Mouse (Mus musculus) forebrain, embryonic 10.5 days (tissue): ENCODE measurements at regions not wholly inside any gene's neighbourhood (a gene's known extent, or its start where the extent isn't known, plus 50 kb on each side); places are given as distances from the start of the nearest gene placed in this dataset.
"Not testable (repeated sequence)": the region's sequence is repeated elsewhere in the genome, so short reads cannot be mapped to it uniquely, and the experiment has no call there.

Experiments used
- DNase-seq: peaks from one replicate; pipeline ENCODE4 v3.0.0-alpha.2; 2017; ENCODE audit warnings: low spot score; ENCODE audit errors: extremely low spot score
- H3K27ac ChIP-seq: fragments of 300-500 bp; sonication (generic); 2 replicates; pipeline ENCODE4 v1.5.1; 2016; ENCODE audit warnings: mild to moderate bottlenecking
- H3K27me3 ChIP-seq: fragments of 300-500 bp; sonication (generic); 2 replicates; pipeline ENCODE4 v1.6.1; 2016; ENCODE audit warnings: mild to moderate bottlenecking; ENCODE audit not compliant: poor library complexity, severe bottlenecking
- H3K36me3 ChIP-seq: fragments of 300-500 bp; sonication (generic); replicated peaks from 2 replicates; pipeline ENCODE4 v1.6.1; 2016; ENCODE audit warnings: mild to moderate bottlenecking, moderate library complexity
- H3K4me1 ChIP-seq: fragments of 300-500 bp; sonication (generic); 2 replicates; pipeline ENCODE4 v1.6.1; 2016
- H3K4me3 ChIP-seq: fragments of 300-500 bp; sonication (generic); 2 replicates; pipeline ENCODE4 v1.5.1; 2016; ENCODE audit warnings: mild to moderate bottlenecking, moderate library complexity
- H3K9me3 ChIP-seq: fragments of 300-500 bp; sonication (generic); 2 replicates; pipeline ENCODE4 v1.6.1; 2016; ENCODE audit warnings: mild to moderate bottlenecking, moderate library complexity
- WGBS: fragments of 180-500 bp; shearing (Covaris S2); methylation state at CpG from one replicate; pipeline ENCODE4 v1.1.7; 2016; 5-methylcytosine and 5-hydroxymethylcytosine counted together

DNA sequence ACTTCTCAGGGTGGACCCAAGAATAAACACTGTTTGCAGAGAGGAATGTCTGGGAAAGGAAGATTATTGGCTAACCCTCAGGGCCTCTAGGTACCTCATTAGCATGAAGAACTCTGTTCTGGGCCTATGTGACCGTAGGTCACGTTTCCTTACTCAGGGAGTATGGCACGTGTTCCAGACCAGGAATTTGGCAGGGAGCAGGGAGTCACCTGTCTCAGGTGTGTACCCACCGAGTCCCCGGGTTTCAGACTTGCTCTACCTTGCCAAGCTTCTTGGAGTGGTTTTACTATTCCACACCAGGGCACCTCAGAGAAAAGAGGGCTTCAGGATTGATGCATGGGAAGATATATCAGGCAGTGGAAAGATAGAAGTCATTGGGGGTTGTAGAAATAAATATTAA, 169.6 kb upstream of the Peli2 start:
- Histone ChIP-seq H3K4me1 (no peaks in the 10 kb centered on the region), H3K4me3 (no peak overlapping the region), H3K27me3 (no peaks in the 10 kb centered on the region), H3K27ac (no peak overlapping the region), H3K36me3 (no peaks in the 10 kb centered on the region), H3K9me3 (no peaks in the 10 kb centered on the region)
- WGBS = 86% methylated on average over 5 of the region's 5 CpGs
- DNase-seq = no peak

DNA sequence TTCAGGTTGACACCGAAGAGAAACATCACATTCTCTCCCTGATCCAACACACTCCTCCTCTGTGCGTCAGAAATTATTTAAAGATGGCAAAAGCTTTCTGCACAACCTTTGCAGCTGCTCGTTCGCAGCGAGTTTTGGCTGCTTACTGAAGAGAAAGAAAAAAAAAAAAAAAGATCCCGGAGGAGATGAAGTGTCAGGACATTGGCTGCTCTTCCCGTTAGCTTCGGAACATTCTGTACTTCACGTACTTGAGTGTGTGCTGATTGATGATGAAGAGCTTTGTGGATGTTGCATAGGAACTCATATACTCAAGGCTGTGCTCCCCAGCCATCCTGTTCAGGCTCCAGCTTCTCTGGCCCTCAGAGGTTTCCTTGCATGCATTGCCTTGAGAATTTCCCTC, 162.5 kb upstream of the Peli2 start:
- H3K36me3 ChIP-seq = no peaks in the 10 kb centered on the region
- 0 out of 2 replicates have a peak, but pooled peaks cover 6% of the 10 kb centered on the region for H3K4me1 ChIP-seq
- H3K4me3 ChIP-seq = no peak overlapping the region
- H3K9me3 ChIP-seq = no peaks in the 10 kb centered on the region
- DNase-seq = no peak
- no peak overlapping the region for H3K27ac ChIP-seq
- no peaks in the 10 kb centered on the region for H3K27me3 ChIP-seq
- WGBS = 95% methylated on average over 9 of the region's 9 CpGs

DNA sequence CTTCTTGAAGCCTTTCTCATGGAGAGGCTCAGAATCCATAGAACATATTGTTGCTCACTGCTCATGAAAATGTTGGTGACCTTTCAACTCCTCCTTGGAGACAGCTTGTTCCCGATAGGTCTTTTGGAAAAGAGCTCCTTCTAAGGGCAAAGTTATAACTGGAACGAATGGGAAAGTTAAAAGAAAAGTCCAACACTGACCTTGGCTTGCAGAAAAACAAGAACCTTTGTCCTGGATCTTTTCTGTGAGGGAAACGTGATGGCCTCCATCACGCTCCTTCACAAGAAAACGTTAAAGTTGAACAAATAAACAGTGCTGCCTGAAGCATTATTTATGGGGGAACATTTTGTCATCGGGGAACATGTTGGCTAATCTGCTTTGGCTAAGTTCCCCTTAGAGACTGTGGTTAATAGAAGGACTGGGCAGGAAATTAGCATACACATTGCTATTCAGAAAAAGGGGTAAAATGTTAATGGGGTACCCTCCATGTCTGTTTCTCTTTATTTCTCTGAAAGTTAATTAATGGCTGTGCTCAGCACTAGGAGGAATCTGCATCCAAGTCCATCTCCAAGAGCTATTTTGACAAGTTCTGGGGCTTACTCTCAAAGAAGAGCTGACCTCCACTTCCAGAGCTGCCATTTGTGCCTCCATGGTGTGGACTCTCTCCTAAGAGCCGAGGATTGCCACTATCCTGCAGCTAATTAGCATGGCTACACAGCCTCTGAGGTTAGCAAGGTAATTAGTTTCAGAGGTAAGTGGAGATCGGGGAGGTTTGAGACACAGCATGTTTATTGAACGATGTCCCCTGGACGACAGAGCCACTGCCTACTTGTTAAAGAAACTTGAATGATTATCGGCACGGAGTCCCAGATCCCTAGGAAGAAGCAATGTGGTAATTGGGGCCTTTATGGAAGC, 161.0 kb upstream of the Peli2 start:
- Histone ChIP-seq H3K9me3 (no peaks in the 10 kb centered on the region), H3K4me1 (0 out of 2 replicates have a peak, but pooled peaks cover 6% of the 10 kb centered on the region), H3K27ac (no peak overlapping the region), H3K4me3 (no peak overlapping the region), H3K27me3 (no peaks in the 10 kb centered on the region), H3K36me3 (no peaks in the 10 kb centered on the region)
- 69% methylated on average over 12 of the region's 12 CpGs for WGBS
- no peak for DNase-seq

DNA sequence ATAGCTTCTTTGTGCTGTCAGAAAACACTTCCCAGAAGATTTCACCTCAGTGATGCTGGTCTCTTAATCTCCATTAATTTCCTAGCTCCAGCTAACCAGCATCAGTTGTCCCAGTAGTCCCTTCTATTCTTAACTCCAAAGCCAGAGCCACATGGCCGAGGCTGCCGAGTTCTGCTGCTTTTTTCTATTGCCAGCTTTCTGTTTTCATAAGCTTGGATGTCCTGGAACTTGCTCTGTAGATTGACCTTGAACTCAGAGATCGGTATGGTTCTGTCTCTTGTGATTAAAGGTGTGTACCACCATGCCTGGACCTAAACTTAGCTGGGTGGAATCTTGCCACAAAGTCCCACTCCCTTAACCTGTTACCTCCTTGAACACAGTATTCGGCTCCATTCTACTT, 155.8 kb upstream of the Peli2 start:
- 89% methylated on average over 4 of the region's 4 CpGs for WGBS
- H3K4me1 ChIP-seq, H3K27ac ChIP-seq, H3K36me3 ChIP-seq, H3K9me3 ChIP-seq, H3K27me3 ChIP-seq, H3K4me3 ChIP-seq, DNase-seq: not testable (repeated sequence)

DNA sequence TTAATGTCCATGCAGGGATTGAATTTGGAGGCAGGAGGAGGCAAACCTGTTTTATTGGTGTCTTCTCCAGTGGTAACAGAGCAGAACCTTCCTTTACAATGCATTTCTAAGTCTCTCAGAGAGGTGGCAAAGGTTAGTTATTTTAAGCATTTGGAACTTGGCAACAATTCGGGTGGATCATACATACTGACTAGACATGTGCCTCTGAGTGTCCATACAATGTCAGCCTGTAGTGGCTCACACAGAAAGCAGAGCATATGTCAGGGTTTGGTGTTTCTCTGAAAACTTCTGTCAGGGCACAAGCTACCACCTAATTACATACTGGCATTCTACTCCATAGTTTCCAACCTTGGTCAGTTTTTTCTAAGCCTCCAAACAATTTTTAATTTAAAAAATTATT, 150.8 kb upstream of the Peli2 start:
- H3K27ac ChIP-seq = no peak overlapping the region
- WGBS = 80% methylated on average over 1 of the region's 1 CpGs
- H3K4me3 ChIP-seq = no peak overlapping the region
- no peak for DNase-seq
- no peaks in the 10 kb centered on the region for H3K27me3 ChIP-seq
- no peaks in the 10 kb centered on the region for H3K36me3 ChIP-seq
- peaks cover 3% of the 10 kb centered on the region; the same call in 1 of the 2 replicates for H3K9me3 ChIP-seq
- H3K4me1 ChIP-seq = no peaks in the 10 kb centered on the region

DNA sequence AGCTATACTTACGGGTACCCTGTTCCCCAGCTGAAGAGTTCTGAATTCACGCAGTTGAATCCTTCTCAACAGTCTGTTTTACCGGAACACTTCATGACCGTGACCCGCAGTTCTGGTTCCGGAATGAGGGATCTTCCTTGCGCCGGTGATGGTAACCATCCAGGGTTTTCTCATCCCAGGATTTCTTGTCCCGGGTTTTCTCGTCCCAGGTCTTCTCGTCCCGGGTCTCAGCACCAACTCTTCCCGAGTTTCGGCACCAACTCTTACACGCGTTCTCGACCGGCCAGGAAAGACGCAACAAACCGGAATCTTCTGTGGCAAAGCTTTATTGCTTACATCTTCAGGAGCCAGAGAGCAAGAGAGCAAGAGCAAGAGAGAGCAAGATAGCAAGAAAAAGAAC, 147.5 kb upstream of the Peli2 start:
- not testable (repeated sequence) for H3K27me3 ChIP-seq, DNase-seq, H3K36me3 ChIP-seq, H3K4me1 ChIP-seq, H3K27ac ChIP-seq, H3K9me3 ChIP-seq, H3K4me3 ChIP-seq
- 97% methylated on average over 20 of the region's 20 CpGs for WGBS

DNA sequence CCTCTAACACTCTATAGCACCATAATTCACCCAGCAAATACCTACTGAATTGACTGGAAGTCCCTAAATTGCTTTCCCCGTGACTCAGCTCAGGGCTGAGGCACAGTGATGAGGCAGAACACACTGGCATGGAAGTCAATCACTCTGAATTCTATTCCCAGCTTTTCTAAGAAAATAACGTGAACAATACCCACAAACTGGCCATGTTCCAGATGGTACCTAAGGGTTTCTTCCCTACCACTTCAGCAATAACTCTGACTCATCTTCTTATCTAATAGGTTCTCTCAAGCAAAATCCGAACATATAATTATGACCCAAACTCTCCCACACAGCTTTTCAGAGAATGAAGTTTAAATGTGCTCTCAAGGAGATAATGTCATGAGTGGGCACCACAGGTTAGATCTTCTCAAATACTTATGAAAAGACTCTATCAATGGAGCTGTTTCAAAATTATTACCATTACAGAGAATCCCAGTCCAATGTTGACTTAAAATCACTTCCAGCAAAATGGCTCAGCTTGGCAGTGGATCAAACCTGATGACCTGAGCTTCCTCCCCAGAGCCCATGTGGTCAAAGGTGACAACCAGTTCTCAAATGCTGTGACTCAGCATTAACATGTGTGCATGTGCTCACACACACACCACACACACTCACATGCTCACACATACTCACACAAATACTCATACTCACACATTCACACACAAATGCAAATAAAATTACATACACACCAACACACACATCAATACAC, 137.5 kb upstream of the Peli2 start:
- Histone ChIP-seq H3K27ac (no peak overlapping the region), H3K9me3 (peaks cover 4% of the 10 kb centered on the region; the same call in 1 of the 2 replicates), H3K4me1 (peaks cover 16% of the 10 kb centered on the region), H3K36me3 (no peaks in the 10 kb centered on the region), H3K4me3 (no peak overlapping the region), H3K27me3 (no peaks in the 10 kb centered on the region)
- 83% methylated on average over 3 of the region's 3 CpGs for WGBS
- no peak for DNase-seq

DNA sequence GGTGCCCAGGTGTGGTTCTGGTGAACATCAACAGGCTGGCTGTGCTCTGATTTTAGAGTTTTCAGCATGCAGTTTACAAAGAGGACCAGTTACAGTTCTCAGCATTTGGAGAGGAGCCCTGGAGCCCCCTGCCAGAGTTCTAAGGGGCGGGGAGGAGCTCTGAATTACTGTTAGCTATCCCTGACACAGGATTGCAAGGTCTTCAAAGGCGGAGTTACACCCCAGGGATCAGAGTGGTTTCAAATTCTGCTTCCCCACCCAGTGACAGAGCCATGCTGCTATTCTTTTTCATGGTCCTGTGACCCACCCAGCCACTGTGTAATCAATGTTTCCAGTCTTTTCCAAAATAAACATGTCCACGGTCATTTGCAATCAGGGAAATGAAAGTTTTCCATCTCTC, 134.1 kb upstream of the Peli2 start:
- no peak for DNase-seq
- peaks cover 23% of the 10 kb centered on the region for H3K4me1 ChIP-seq
- no peaks in the 10 kb centered on the region for H3K36me3 ChIP-seq
- 27% methylated on average over 3 of the region's 3 CpGs for WGBS
- no peak overlapping the region for H3K27ac ChIP-seq
- no peaks in the 10 kb centered on the region for H3K27me3 ChIP-seq
- no peak overlapping the region for H3K4me3 ChIP-seq
- H3K9me3 ChIP-seq = peaks cover 4% of the 10 kb centered on the region; the same call in 1 of the 2 replicates

DNA sequence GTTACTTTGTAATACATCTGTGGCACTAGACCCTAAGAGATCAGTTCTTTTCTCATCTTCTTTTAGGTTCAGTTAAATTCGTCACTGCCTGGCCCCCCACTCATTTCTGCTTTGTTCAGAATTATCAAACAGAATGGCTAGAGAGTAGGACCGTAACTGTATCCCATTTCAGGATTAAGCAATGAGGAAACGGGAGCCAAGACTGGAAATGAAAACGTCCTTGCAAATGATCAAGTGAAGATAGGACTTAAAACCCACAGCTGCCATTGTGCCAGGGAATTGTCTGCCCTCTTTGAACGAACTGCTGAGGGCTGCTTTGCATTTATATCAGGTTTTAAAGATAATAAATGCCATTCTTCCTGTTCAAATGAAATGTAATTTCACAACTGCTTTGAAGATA, 133.7 kb upstream of the Peli2 start:
- H3K9me3 ChIP-seq = peaks cover 4% of the 10 kb centered on the region; the same call in 1 of the 2 replicates
- WGBS = 28% methylated on average over 5 of the region's 5 CpGs
- no peak overlapping the region for H3K27ac ChIP-seq
- no peaks in the 10 kb centered on the region for H3K27me3 ChIP-seq
- DNase-seq = no peak
- no peak overlapping the region for H3K4me3 ChIP-seq
- H3K4me1 ChIP-seq = peaks cover 23% of the 10 kb centered on the region
- H3K36me3 ChIP-seq = no peaks in the 10 kb centered on the region

DNA sequence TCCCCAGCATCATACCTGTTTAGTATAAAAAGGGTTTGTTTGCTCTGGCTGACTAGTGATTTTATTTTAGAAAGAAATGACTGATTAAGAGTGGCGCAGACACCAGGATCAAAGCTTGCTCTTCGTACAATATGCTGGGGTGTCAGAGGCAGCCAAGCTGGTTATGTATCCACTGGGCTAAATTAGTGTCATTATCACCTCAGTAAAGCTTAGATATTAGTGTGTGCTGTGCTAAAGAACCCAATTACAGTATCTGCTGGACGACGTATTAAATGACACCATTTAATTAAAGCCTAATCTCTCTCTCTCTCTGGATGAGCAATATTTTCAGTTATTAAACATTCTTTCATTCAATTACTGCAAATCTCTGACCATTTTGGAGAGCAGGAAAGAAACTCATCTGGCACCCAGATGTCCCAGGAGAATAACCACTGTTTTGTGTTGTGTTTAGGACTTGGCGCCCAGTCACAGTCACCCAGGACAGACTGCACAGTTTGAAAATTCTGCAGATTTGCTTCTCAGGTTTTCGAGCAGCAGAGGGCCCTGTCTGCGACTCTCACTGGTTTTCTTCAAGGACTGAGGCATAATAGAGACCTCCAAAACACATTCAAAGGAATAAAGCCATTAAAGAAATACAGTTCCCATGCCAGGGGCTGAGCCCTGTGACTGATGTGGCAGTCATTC, 133.1 kb upstream of the Peli2 start:
- Histone ChIP-seq H3K9me3 (peaks cover 4% of the 10 kb centered on the region; the same call in 1 of the 2 replicates), H3K27me3 (no peaks in the 10 kb centered on the region), H3K36me3 (no peaks in the 10 kb centered on the region), H3K4me1 (peaks cover 23% of the 10 kb centered on the region), H3K27ac (no peak overlapping the region), H3K4me3 (no peak overlapping the region)
- WGBS = 72% methylated on average over 7 of the region's 7 CpGs
- DNase-seq = no peak

DNA sequence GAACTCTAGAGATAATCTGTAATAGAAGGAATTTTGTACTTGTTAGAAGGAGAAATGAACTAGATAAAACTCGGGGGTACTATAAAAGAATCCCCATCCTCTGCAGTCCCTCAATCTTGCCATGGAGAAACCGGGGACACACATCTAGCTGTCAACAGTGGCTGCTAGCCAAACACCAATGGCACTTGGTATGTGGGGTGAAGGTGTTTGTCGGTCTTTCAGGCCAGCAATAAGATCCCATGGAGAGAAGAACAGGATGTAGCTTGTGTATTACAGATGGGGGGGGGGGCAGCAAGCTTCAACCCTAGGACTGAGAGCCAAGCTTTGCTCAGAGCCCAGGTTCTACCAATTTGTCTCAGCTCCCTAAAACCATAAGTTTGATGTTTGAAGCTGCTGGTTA, 132.5 kb upstream of the Peli2 start:
- peaks cover 4% of the 10 kb centered on the region; the same call in 1 of the 2 replicates for H3K9me3 ChIP-seq
- H3K27me3 ChIP-seq = no peaks in the 10 kb centered on the region
- no peaks in the 10 kb centered on the region for H3K36me3 ChIP-seq
- 90% methylated on average over 3 of the region's 3 CpGs for WGBS
- no peak overlapping the region for H3K4me3 ChIP-seq
- peaks cover 23% of the 10 kb centered on the region for H3K4me1 ChIP-seq
- no peak for DNase-seq
- H3K27ac ChIP-seq = no peak overlapping the region

DNA sequence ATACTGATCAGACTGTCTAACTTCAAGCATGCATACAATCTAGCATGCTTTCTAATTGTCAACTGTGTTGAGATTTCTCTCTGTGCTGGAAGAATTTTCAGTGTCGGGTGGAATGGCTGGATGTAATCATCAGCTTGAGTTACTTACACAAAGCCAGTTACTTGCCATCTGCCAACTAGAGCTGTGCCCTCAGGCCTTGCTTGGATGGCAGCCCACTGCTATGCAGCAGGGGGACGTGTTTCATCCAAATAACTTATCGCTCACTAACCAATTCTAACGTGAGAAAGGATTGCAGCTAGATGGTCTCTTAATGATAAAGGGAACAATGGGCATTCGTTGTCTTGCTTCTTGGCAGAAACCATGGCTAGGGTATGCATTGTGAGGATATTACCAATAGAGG, 131.3 kb upstream of the Peli2 start:
- WGBS = 79% methylated on average over 5 of the region's 5 CpGs
- H3K9me3 ChIP-seq = peaks cover 4% of the 10 kb centered on the region; the same call in 1 of the 2 replicates
- H3K27me3 ChIP-seq = no peaks in the 10 kb centered on the region
- H3K27ac ChIP-seq = no peak overlapping the region
- H3K36me3 ChIP-seq = no peaks in the 10 kb centered on the region
- H3K4me1 ChIP-seq = peaks cover 20% of the 10 kb centered on the region
- no peak overlapping the region for H3K4me3 ChIP-seq
- no peak for DNase-seq
